Mouse (Mus musculus): ENCODE results near the gene Pgam2.

- TF ChIP-seq CTCF (IDR thresholded peaks at IDR 0.05; ENCODE audit: insufficient read depth, low read depth, low read length) (no peak), POLR2A (IDR thresholded peaks at IDR 0.05; ENCODE audit: insufficient read depth, low read depth, low read length) (no peak)
Measured at GRCm38 (mm10) chr11:5795706-5796105, 7.8 kb downstream of the Pgam2 start.

Data from olfactory bulb, adult 2 months (tissue).